ENCODE assay signal across 11 mouse cellular contexts in the genomic region with DNA sequence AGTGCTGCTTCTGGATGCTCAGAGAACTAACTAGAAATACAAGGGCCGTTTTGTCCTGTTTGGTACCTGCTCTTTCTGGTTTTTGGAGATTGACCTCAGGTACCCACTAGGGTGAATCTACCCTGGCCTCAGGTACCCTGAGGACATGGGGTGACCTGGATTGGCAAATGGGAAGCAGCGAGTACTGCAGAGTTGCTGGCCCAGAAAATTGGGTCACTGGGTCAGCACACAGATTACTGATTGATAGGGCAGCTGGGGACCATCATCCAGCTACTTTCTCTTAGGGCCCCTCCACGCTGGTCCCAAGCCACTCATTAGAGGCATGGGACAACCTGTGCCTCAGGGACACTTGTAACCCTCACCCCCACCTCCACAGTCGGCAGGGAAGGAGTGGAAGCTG. TPM values are rescaled to one million over a fixed set of nuclear protein-coding genes. Genes with fewer than 3 reads are reported as not detected.
DNase-seq lines count a peak whose midpoint lies in the region; ATAC-seq and TF ChIP-seq lines count a peak whose summit lies in the region.
"Had no signal": no experiment of that assay in that cellular context is flagged by ENCODE, and none has a peak within 500 bp of the region (broad histone marks: within the 10 kb centered on the region; RNA-seq: fewer than 3 reads in every experiment).

No protein-coding gene starts in this region.

- TF ChIP-seq POLR2A in thymus, adult 2 months (IDR thresholded peaks at IDR 0.05; ENCODE audit: control insufficient read depth, extremely low read depth, insufficient read depth, low read length, poor library complexity), result no peak

- WGBS in heart, embryonic 14.5 days, result 61% methylated on average over 4 of the region's 4 CpGs
- WGBS in heart, embryonic 12.5 days, result 51% methylated on average over 4 of the region's 4 CpGs
- WGBS in thymus, adult 2 months, result 75% methylated on average over 4 of the region's 4 CpGs
- WGBS in limb, embryonic 10.5 days, result 46% methylated on average over 4 of the region's 4 CpGs
- 68% methylated on average over 4 of the region's 4 CpGs for WGBS in midbrain, embryonic 14.5 days

- no peak for ATAC-seq in heart, embryonic 14.5 days (ENCODE audit: insufficient number of reproducible peaks, insufficient read depth, low FRiP score, low read depth)
- ATAC-seq in heart, embryonic 12.5 days (ENCODE audit: insufficient number of reproducible peaks, low FRiP score), result no peak
- ATAC-seq in midbrain, embryonic 14.5 days (ENCODE audit: low FRiP score, low TSS enrichment), result no peak
- ATAC-seq: forebrain, embryonic 13.5 days had no signal

- no peak for TF ChIP-seq CTCF in thymus, adult 2 months (IDR thresholded peaks at IDR 0.05; ENCODE audit: borderline replicate concordance, control insufficient read depth, extremely low read depth, insufficient read depth, low read length, poor library complexity)

- no peaks in the 10 kb centered on the region for H3K9me3 ChIP-seq in heart, embryonic 14.5 days (ENCODE audit: control insufficient read depth, low read length)
- no peaks in the 10 kb centered on the region for H3K9me3 ChIP-seq in heart, embryonic 12.5 days (replicated peaks)
- no peaks in the 10 kb centered on the region for H3K9me3 ChIP-seq in limb, embryonic 10.5 days (replicated peaks)
- H3K9me3 ChIP-seq in midbrain, embryonic 14.5 days (ENCODE audit: control insufficient read depth, low read length), result no peaks in the 10 kb centered on the region
- H3K9me3 ChIP-seq: forebrain, embryonic 13.5 days; hindbrain, embryonic 13.5 days; stomach, embryonic 15.5 days had no signal

- H3K36me3 ChIP-seq in heart, embryonic 14.5 days (ENCODE audit: control insufficient read depth, insufficient read depth, low read length), result no peaks in the 10 kb centered on the region
- no peaks in the 10 kb centered on the region for H3K36me3 ChIP-seq in heart, embryonic 12.5 days
- no peaks in the 10 kb centered on the region for H3K36me3 ChIP-seq in thymus, adult 2 months (ENCODE audit: control insufficient read depth, insufficient read depth, low read length)
- 0 out of 2 replicates have a peak, but pooled peaks cover 3% of the 10 kb centered on the region for H3K36me3 ChIP-seq in limb, embryonic 10.5 days
- H3K36me3 ChIP-seq in midbrain, embryonic 14.5 days (ENCODE audit: control insufficient read depth, insufficient read depth, low read length), result no peaks in the 10 kb centered on the region
- H3K36me3 ChIP-seq: hindbrain, embryonic 13.5 days; stomach, embryonic 15.5 days had no signal

- no peak overlapping the region for H3K27ac ChIP-seq in heart, embryonic 14.5 days (replicated peaks in 1 of 2; ENCODE audit: control insufficient read depth in 1 of 2, insufficient read depth in 1 of 2, low read depth in 2 of 2, low read length in 2 of 2)
- H3K27ac ChIP-seq in heart, embryonic 12.5 days (ENCODE audit: poor library complexity, severe bottlenecking), result no peak overlapping the region
- peak overlapping the region; percentile 16; the same call in 1 of the 2 replicates for H3K27ac ChIP-seq in thymus, adult 2 months (ENCODE audit: control insufficient read depth, insufficient read depth, low read length)
- peak overlapping the region; percentile 70 for H3K27ac ChIP-seq in limb, embryonic 10.5 days
- H3K27ac ChIP-seq in midbrain, embryonic 14.5 days (replicated peaks; ENCODE audit: low read depth, low read length), result no peak overlapping the region
- H3K27ac ChIP-seq: forebrain, embryonic 13.5 days; hindbrain, embryonic 13.5 days; stomach, embryonic 15.5 days had no signal

- DNase-seq in thymus, adult 2 months, result no peak
- DNase-seq in thymus, postnatal 4 days, result no peak
- no peak for DNase-seq in limb, embryonic 10.5 days (ENCODE audit: low spot score)
- no peak for DNase-seq in left cerebral cortex, adult 18-20 months (ENCODE audit: low spot score in 2 of 2)
- DNase-seq in ovary, postnatal 36 days (ENCODE audit: low spot score), result no peak
- DNase-seq in midbrain, embryonic 14.5 days, result no peak

- no peak overlapping the region for H3K4me2 ChIP-seq in heart, embryonic 14.5 days (ENCODE audit: low read length)
- H3K4me2 ChIP-seq in heart, embryonic 12.5 days, result no peak overlapping the region
- H3K4me2 ChIP-seq in midbrain, embryonic 14.5 days (ENCODE audit: low read length), result no peak overlapping the region
- H3K4me2 ChIP-seq: forebrain, embryonic 13.5 days; hindbrain, embryonic 13.5 days; stomach, embryonic 15.5 days had no signal

- H3K9ac ChIP-seq in heart, embryonic 14.5 days (ENCODE audit: low read length), result peak overlapping the region; percentile 41; the same call in 1 of the 2 replicates
- no peak overlapping the region for H3K9ac ChIP-seq in heart, embryonic 12.5 days
- H3K9ac ChIP-seq in midbrain, embryonic 14.5 days (replicated peaks; ENCODE audit: low read length), result no peak overlapping the region
- H3K9ac ChIP-seq: forebrain, embryonic 13.5 days; hindbrain, embryonic 13.5 days; stomach, embryonic 15.5 days had no signal

- H3K4me3 ChIP-seq in heart, embryonic 14.5 days (ENCODE audit: control insufficient read depth in 1 of 2, insufficient read depth in 1 of 2, low read depth in 1 of 2, low read length in 2 of 2), result no peak overlapping the region
- no peak overlapping the region for H3K4me3 ChIP-seq in heart, embryonic 12.5 days
- no peak overlapping the region for H3K4me3 ChIP-seq in thymus, adult 2 months (ENCODE audit: control insufficient read depth, insufficient read depth, low read length)
- H3K4me3 ChIP-seq in limb, embryonic 10.5 days, result no peak overlapping the region
- no peak overlapping the region for H3K4me3 ChIP-seq in midbrain, embryonic 14.5 days (replicated peaks; ENCODE audit: low read depth, low read length)
- H3K4me3 ChIP-seq: forebrain, embryonic 13.5 days; hindbrain, embryonic 13.5 days; stomach, embryonic 15.5 days had no signal

- peaks cover 14 to 23% of the 10 kb centered on the region in 2 experiments for H3K4me1 ChIP-seq in heart, embryonic 14.5 days (ENCODE audit: control insufficient read depth in 2 of 2, insufficient read depth in 2 of 2, low read length in 2 of 2)
- H3K4me1 ChIP-seq in heart, embryonic 12.5 days (replicated peaks), result peaks cover 27% of the 10 kb centered on the region
- H3K4me1 ChIP-seq in thymus, adult 2 months (replicated peaks; ENCODE audit: control insufficient read depth, insufficient read depth, low read length), result peaks cover 33% of the 10 kb centered on the region
- H3K4me1 ChIP-seq in limb, embryonic 10.5 days, result peaks cover 55% of the 10 kb centered on the region
- H3K4me1 ChIP-seq in midbrain, embryonic 14.5 days (ENCODE audit: control insufficient read depth, insufficient read depth, low read length), result peaks cover 7% of the 10 kb centered on the region; the same call in 1 of the 2 replicates

- H3K27me3 ChIP-seq in heart, embryonic 14.5 days (ENCODE audit: control insufficient read depth, insufficient read depth, low read length), result no peaks in the 10 kb centered on the region
- H3K27me3 ChIP-seq in heart, embryonic 12.5 days (replicated peaks), result no peaks in the 10 kb centered on the region
- H3K27me3 ChIP-seq in thymus, adult 2 months (ENCODE audit: control insufficient read depth, insufficient read depth, low read length), result no peaks in the 10 kb centered on the region
- H3K27me3 ChIP-seq in limb, embryonic 10.5 days (ENCODE audit: low read depth, poor library complexity, severe bottlenecking), result no peaks in the 10 kb centered on the region
- H3K27me3 ChIP-seq in midbrain, embryonic 14.5 days (ENCODE audit: control insufficient read depth, insufficient read depth, low read length), result no peaks in the 10 kb centered on the region
- H3K27me3 ChIP-seq: forebrain, embryonic 13.5 days; hindbrain, embryonic 13.5 days; stomach, embryonic 15.5 days had no signal

RNA-seq across cellular contexts. Expression of a gene that starts 34.1 kb away (rescaled TPM):
- 17.8 and 19.5 TPM in 2 replicates for polyA plus RNA-seq in heart, embryonic 14.5 days (2014; fragmentation: Nextera tagmentation; extraction: Ambion mirVana)
- 21.8 and 23.0 TPM in 2 replicates for polyA plus RNA-seq in heart, embryonic 12.5 days (2016; fragmentation: Nextera tagmentation; extraction: Ambion mirVana)
- 31.3 and 37.7 TPM in 2 replicates for polyA plus RNA-seq in thymus, adult 2 months (2012; rRNA removed)
- polyA plus RNA-seq in limb, embryonic 10.5 days (2016; fragmentation: Nextera tagmentation; extraction: Ambion mirVana), result 32.9 and 35.5 TPM in 2 replicates
- 10 to 100 TPM; 25.4 to 25.5 TPM for total RNA-seq in left cerebral cortex, adult 18-20 months (2021)
- polyA plus RNA-seq in midbrain, embryonic 14.5 days (2014; fragmentation: Nextera tagmentation; extraction: Ambion mirVana), result 19.5 and 24.3 TPM in 2 replicates

RNA-seq across cellular contexts. Expression of a gene that starts 46.7 kb away (rescaled TPM):
- 2.2 TPM in 2 replicates for polyA plus RNA-seq in heart, embryonic 14.5 days (2014; fragmentation: Nextera tagmentation; extraction: Ambion mirVana)
- 1.1 and 1.4 TPM in 2 replicates for polyA plus RNA-seq in heart, embryonic 12.5 days (2016; fragmentation: Nextera tagmentation; extraction: Ambion mirVana)
- polyA plus RNA-seq in thymus, adult 2 months (2012; rRNA removed), result 50.7 and 51.6 TPM in 2 replicates
- polyA plus RNA-seq in limb, embryonic 10.5 days (2016; fragmentation: Nextera tagmentation; extraction: Ambion mirVana), result 1.9 and 2.3 TPM in 2 replicates
- 10 to 100 TPM; 27.9 to 28.6 TPM for total RNA-seq in left cerebral cortex, adult 18-20 months (2021)
- 1.2 and 1.5 TPM in 2 replicates for polyA plus RNA-seq in midbrain, embryonic 14.5 days (2014; fragmentation: Nextera tagmentation; extraction: Ambion mirVana)

RNA-seq across cellular contexts. Expression of a gene that starts 49.0 kb away (rescaled TPM):
- polyA plus RNA-seq in heart, embryonic 14.5 days (2014; fragmentation: Nextera tagmentation; extraction: Ambion mirVana), result 440 and 513 TPM in 2 replicates
- 301 and 344 TPM in 2 replicates for polyA plus RNA-seq in heart, embryonic 12.5 days (2016; fragmentation: Nextera tagmentation; extraction: Ambion mirVana)
- 3,187 and 3,626 TPM in 2 replicates for polyA plus RNA-seq in thymus, adult 2 months (2012; rRNA removed)
- 502 and 576 TPM in 2 replicates for polyA plus RNA-seq in limb, embryonic 10.5 days (2016; fragmentation: Nextera tagmentation; extraction: Ambion mirVana)
- 100 to 1,000 TPM; 322 to 334 TPM for total RNA-seq in left cerebral cortex, adult 18-20 months (2021)
- polyA plus RNA-seq in midbrain, embryonic 14.5 days (2014; fragmentation: Nextera tagmentation; extraction: Ambion mirVana), result 401 and 423 TPM in 2 replicates

Comparison
In these comparisons a context has a peak if more than half of its experiments do, and no peak if none do; other contexts are left out.
1. H3K27ac ChIP-seq: peak in thymus, adult 2 months (single experiment) and limb, embryonic 10.5 days (single experiment); none in heart, embryonic 14.5 days (0 of 2), heart, embryonic 12.5 days (single experiment) and midbrain, embryonic 14.5 days (single experiment).
2. RNA of a gene that starts 46.7 kb away (polyA plus RNA-seq): 50.7 to 51.6 TPM in thymus, adult 2 months; 2.2 TPM in heart, embryonic 14.5 days, 1.9 to 2.3 TPM in limb, embryonic 10.5 days, 1.1 to 1.4 TPM in heart, embryonic 12.5 days and 1.2 to 1.5 TPM in midbrain, embryonic 14.5 days; every median in the first group is over 10 times any median in the second.